Mouse (Mus musculus) liver, adult 2 months (tissue): ENCODE results near the gene Aaed1.

Source experiments
- CTCF ChIP-seq: fragments of 200-500 bp; IDR thresholded peaks from 2 replicates; pipeline ENCODE4 v1.5.1; 2011; ENCODE audit warnings: low read depth, low read length, control low read depth
- POLR2A ChIP-seq: fragments of 200-500 bp; IDR thresholded peaks from 2 replicates; pipeline ENCODE4 v1.6.1; 2011; ENCODE audit warnings: low read length, control low read depth; ENCODE audit not compliant: insufficient read depth; ENCODE audit errors: extremely low read depth

- TF ChIP-seq CTCF (no peak), POLR2A (no peak)
Observed at GRCm38 (mm10) chr13:64237681-64238157, 74.8 kb downstream of the Aaed1 start.
